Mouse (Mus musculus): ENCODE data around the gene Olfr1233. TPM values are rescaled to one million over a fixed set of nuclear protein-coding genes. Genes with fewer than 3 reads are reported as not detected.

The Olfr1233 gene
- total RNA-seq (2023), result not detected

GRCm38 (mm10) chr2:89342298-89342697 lies at the start of gene Olfr1233:
Gene Olfr1233 (minus strand): TSS chr2:89342398.

GRCm38 (mm10) chr2:89364765-89365164 lies 22.6 kb upstream of the Olfr1233 start, which contains the start of gene Olfr1234:
Gene Olfr1234 (minus strand): TSS chr2:89364865.

GRCm38 (mm10) chr2:89329575-89329974 lies 12.6 kb downstream of the Olfr1233 start, which contains the start of gene Olfr1232:
Gene Olfr1232 (minus strand): TSS chr2:89329675.

GRCm38 (mm10) chr2:89306974-89307373 lies 35.2 kb downstream of the Olfr1233 start, which contains the start of gene Olfr1231:
Gene Olfr1231 (minus strand): TSS chr2:89307074.

GRCm38 (mm10) chr2:89297168-89297567 lies 45.0 kb downstream of the Olfr1233 start, which contains the start of gene Olfr1230:
Gene Olfr1230 (minus strand): TSS chr2:89297268.

GRCm38 (mm10) chr2:89287914-89288313 lies 54.3 kb downstream of the Olfr1233 start, which contains the start of gene Olfr1229:
Gene Olfr1229 (minus strand): TSS chr2:89288014.

Other genes with a start within 250 kb of the Olfr1233 start
- gene Olfr1220, start 235.6 kb downstream of the Olfr1233 start, total RNA-seq (2023), result not detected
- not detected for gene Olfr1221, start 225.1 kb downstream of the Olfr1233 start, total RNA-seq (2023)
- gene Olfr1222, start 209.3 kb downstream of the Olfr1233 start, total RNA-seq (2023), result not detected
- gene Olfr1223, start 190.8 kb downstream of the Olfr1233 start, total RNA-seq (2023), result not detected
- not detected for gene Olfr1224-ps1, start 178.3 kb downstream of the Olfr1233 start, total RNA-seq (2023)
- not detected for gene Olfr1225, start 167.7 kb downstream of the Olfr1233 start, total RNA-seq (2023)
- gene Olfr1226, start 142.3 kb downstream of the Olfr1233 start, total RNA-seq (2023), result not detected
- not detected for gene Olfr1228, start 88.3 kb downstream of the Olfr1233 start, total RNA-seq (2023)
- gene Olfr1229, start 54.4 kb downstream of the Olfr1233 start, total RNA-seq (2023), result not detected
- not detected for gene Olfr1230, start 45.1 kb downstream of the Olfr1233 start, total RNA-seq (2023)
- not detected for gene Olfr1231, start 35.3 kb downstream of the Olfr1233 start, total RNA-seq (2023)
- gene Olfr1232, start 12.7 kb downstream of the Olfr1233 start, total RNA-seq (2023), result not detected
- gene Olfr1234, start 22.5 kb upstream of the Olfr1233 start, total RNA-seq (2023), result not detected
- gene Olfr1238, start 67.3 kb upstream of the Olfr1233 start, total RNA-seq (2023), result not detected
- gene Olfr1239, start 78.0 kb upstream of the Olfr1233 start, total RNA-seq (2023), result not detected
- gene Olfr1240, start 100.6 kb upstream of the Olfr1233 start, total RNA-seq (2023), result not detected
- not detected for gene Olfr1241, start 144.7 kb upstream of the Olfr1233 start, total RNA-seq (2023)
- not detected for gene Olfr1242, start 155.9 kb upstream of the Olfr1233 start, total RNA-seq (2023)
- gene Olfr1243, start 189.1 kb upstream of the Olfr1233 start, total RNA-seq (2023), result not detected
- not detected for gene Olfr1245, start 236.0 kb upstream of the Olfr1233 start, total RNA-seq (2023)

Measured in neutrophil, adult 83 days (primary cell).